Mouse (Mus musculus): ENCODE results near the gene Tex36.

DNA sequence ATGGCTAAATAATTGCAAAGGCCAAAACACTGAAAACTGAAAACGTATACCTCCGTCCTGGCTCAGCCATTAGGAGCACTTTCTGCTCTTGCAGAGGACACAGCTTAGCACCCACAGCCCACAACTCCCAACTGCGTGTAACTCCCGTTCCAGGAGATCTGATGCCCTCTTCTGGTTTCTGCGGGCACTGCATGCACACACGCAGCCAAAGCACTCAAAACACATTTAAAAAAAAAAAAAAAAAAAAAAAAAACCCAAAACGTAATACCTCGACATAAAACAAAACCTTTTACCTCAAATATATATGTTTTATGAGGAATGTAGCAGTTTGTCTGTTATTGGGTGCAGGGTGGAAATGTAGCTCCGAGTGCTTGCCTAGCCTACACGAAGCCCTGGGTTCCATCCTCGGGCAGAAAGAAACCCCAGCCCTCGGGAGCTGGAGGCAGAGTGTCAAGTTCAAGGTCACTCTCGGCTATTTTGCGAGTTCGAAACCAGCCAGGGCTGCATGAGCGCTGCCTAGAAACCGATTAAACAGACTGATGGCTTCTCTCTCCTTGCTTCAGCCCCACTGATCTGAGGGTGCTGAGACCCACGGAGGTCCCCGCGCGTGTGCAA, 34.9 kb upstream of the Tex36 start:
- peak; percentile 31; the same call in 1 of the 2 replicates for TF ChIP-seq CTCF (IDR thresholded peaks at IDR 0.05; ENCODE audit: borderline replicate concordance, control insufficient read depth, extremely low read depth, insufficient read depth, low read length, poor library complexity)
- TF ChIP-seq POLR2A (IDR thresholded peaks at IDR 0.05; ENCODE audit: control insufficient read depth, extremely low read depth, insufficient read depth, low read length, poor library complexity): no peak

Measured in thymus, adult 2 months (tissue).